ENCODE assay signal across 28 mouse cellular contexts in the genomic region with DNA sequence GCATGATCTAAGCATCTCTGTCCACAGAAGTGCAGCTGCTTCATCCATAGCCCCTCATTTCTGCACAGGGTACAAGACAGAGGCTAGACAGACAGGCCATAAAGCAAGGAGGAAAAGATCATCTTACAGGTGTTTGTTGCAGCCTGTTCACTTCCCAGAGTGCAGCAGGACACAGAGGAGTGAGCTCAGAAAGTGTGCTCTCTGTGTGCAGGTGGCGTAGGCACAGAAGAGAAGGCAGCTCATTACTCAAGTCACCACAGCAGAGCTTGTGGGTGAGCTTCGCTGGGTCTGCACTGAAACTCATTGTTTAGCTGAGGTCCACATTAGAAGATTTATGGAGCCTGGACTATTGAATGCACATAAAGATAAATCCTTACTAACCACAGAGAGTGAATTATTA. TPM values are rescaled to one million over a fixed set of nuclear protein-coding genes. Genes with fewer than 3 reads are reported as not detected.
"Had no signal": no experiment of that assay in that cellular context is flagged by ENCODE, and none has a peak within 500 bp of the region (broad histone marks: within the 10 kb centered on the region; RNA-seq: fewer than 3 reads in every experiment).

No protein-coding gene starts in this region.

- H3K4me3 ChIP-seq: intestine, embryonic 15.5 days; layer of hippocampus, adult 2 months; liver, embryonic 13.5 days; neural tube, embryonic 12.5 days had no signal

- H3K36me3 ChIP-seq: neural tube, embryonic 12.5 days had no signal

- H3K4me1 ChIP-seq: intestine, embryonic 15.5 days; liver, embryonic 13.5 days; neural tube, embryonic 12.5 days had no signal

- H3K4me2 ChIP-seq: intestine, embryonic 15.5 days; liver, embryonic 13.5 days; midbrain, embryonic 11.5 days; neural tube, embryonic 12.5 days had no signal

- H3K9ac ChIP-seq: intestine, embryonic 15.5 days; liver, embryonic 13.5 days; neural tube, embryonic 12.5 days had no signal

- H3K27ac ChIP-seq: intestine, embryonic 15.5 days; layer of hippocampus, adult 2 months; liver, embryonic 13.5 days; neural tube, embryonic 12.5 days; stomach, postnatal 0 days had no signal

- ATAC-seq: intestine, embryonic 15.5 days had no signal

- H3K9me3 ChIP-seq: intestine, embryonic 15.5 days; liver, embryonic 13.5 days; neural tube, embryonic 12.5 days had no signal

- DNase-seq: kidney, adult 11 months; kidney, postnatal 10 days; left cerebral cortex, postnatal 4 days; liver, embryonic 13.5 days; lung, adult 2 months; lung, postnatal 14 days; lung, postnatal 4 days; midbrain, embryonic 14.5 days; retina, postnatal 1 day; right cerebral cortex, postnatal 14 days; right cerebral cortex, postnatal 4 days; thymus, adult 2 months; thymus, postnatal 14 days; thymus, postnatal 4 days had no signal

- H3K27me3 ChIP-seq: intestine, embryonic 15.5 days; liver, embryonic 13.5 days; neural tube, embryonic 12.5 days had no signal

RNA-seq across cellular contexts. Expression of a gene that starts 32.6 kb away (rescaled TPM):
- total RNA-seq: megakaryocyte progenitor cell, adult 5-6 weeks had no signal

RNA-seq across cellular contexts. Expression of a gene that starts 45.5 kb away (rescaled TPM):
- total RNA-seq: layer of hippocampus, adult 2 months; layer of hippocampus, postnatal 25 days; left cerebral cortex, adult 18-20 months; left cerebral cortex, postnatal 10 days; left cerebral cortex, postnatal 4 days; liver, adult 2 months; megakaryocyte progenitor cell, adult 5-6 weeks; megakaryocyte-erythroid progenitor cell, adult 5-6 weeks; midbrain, postnatal 0 days; neutrophil, adult 5-6 weeks had no signal
- polyA plus RNA-seq: large intestine, adult 2 months; liver, adult 2 months; liver, embryonic 13.5 days; lung, adult 2 months; midbrain, embryonic 14.5 days; midbrain, postnatal 0 days; stomach, postnatal 0 days; thymus, adult 2 months had no signal
